Mouse (Mus musculus) myocyte (in vitro differentiated cells): ENCODE data around the gene Itga10. TPM values are rescaled to one million over a fixed set of nuclear protein-coding genes. Genes with fewer than 3 reads are reported as not detected.

Experiments
- H3K27me3 ChIP-seq: one replicate; pipeline ENCODE4 v1.6.1; 2011; ENCODE audit not compliant: control insufficient read depth, insufficient read depth, insufficient read length
- H3K36me3 ChIP-seq: one replicate; pipeline ENCODE4 v1.6.1; 2011; ENCODE audit not compliant: control insufficient read depth, insufficient read depth
- H3K4me2 ChIP-seq: one replicate; pipeline ENCODE4 v1.6.1; 2011; ENCODE audit warnings: low read depth, control low read depth
- H3K4me3 ChIP-seq: one replicate; pipeline ENCODE4 v1.5.1; 2011; ENCODE audit warnings: mild to moderate bottlenecking, control low read depth, moderate library complexity
- H3K79me2 ChIP-seq: one replicate; pipeline ENCODE4 v1.6.1; 2011; ENCODE audit not compliant: control insufficient read depth, insufficient read depth
- H3ac ChIP-seq: one replicate; pipeline ENCODE4 v1.6.1; 2011; ENCODE audit not compliant: control insufficient read depth, insufficient read length
- CEBPB ChIP-seq: IDR thresholded peaks from 2 replicates; pipeline ENCODE4 v1.6.1; 2011; ENCODE audit warnings: mild to moderate bottlenecking, moderate library complexity; ENCODE audit not compliant: poor library complexity, insufficient read depth, severe bottlenecking
- E2F4 ChIP-seq: IDR thresholded peaks from one replicate; pipeline ENCODE4 v1.6.1; 2011; ENCODE audit warnings: mild to moderate bottlenecking, control low read depth, moderate library complexity; ENCODE audit not compliant: insufficient read depth
- MAX ChIP-seq: IDR thresholded peaks from one replicate; pipeline ENCODE4 v1.6.1; 2011; ENCODE audit warnings: low read depth, mild to moderate bottlenecking, control low read depth
- MYOD1 ChIP-seq, 3 experiments: IDR thresholded peaks; one replicate each; pipeline ENCODE4 v1.6.1; 2011; ENCODE audit warnings: control low read depth in 2 of 3, low read depth in 2 of 3, mild to moderate bottlenecking in 2 of 3, moderate library complexity in 1 of 3; ENCODE audit not compliant: insufficient read length in 2 of 3, control insufficient read depth in 1 of 3
- MYOG ChIP-seq, 3 experiments: IDR thresholded peaks; one replicate each; pipeline ENCODE4 v1.6.1; 2011; ENCODE audit warnings: control low read depth in 2 of 3, low read depth in 2 of 3, mild to moderate bottlenecking in 2 of 3; ENCODE audit not compliant: insufficient read length in 2 of 3, control insufficient read depth in 1 of 3, insufficient read depth in 1 of 3
- POLR2A ChIP-seq: IDR thresholded peaks from one replicate; pipeline ENCODE4 v1.6.1; 2011; ENCODE audit warnings: low read depth, mild to moderate bottlenecking, control low read depth, moderate library complexity; ENCODE audit not compliant: insufficient read length
- POLR2AphosphoS2 ChIP-seq: IDR thresholded peaks from one replicate; pipeline ENCODE4 v1.6.1; 2011; ENCODE audit warnings: low read depth, control low read depth; ENCODE audit not compliant: insufficient read length
- REST ChIP-seq: IDR thresholded peaks from one replicate; pipeline ENCODE4 v1.6.1; 2011; ENCODE audit warnings: mild to moderate bottlenecking, control low read depth, moderate library complexity; ENCODE audit not compliant: insufficient read depth, insufficient read length
- SRF ChIP-seq: IDR thresholded peaks from one replicate; pipeline ENCODE4 v1.6.1; 2011; ENCODE audit warnings: low read depth; ENCODE audit not compliant: control insufficient read depth, insufficient read length
- TCF12 ChIP-seq: IDR thresholded peaks from one replicate; pipeline ENCODE4 v1.6.1; 2011; ENCODE audit warnings: mild to moderate bottlenecking, control low read depth; ENCODE audit not compliant: poor library complexity, insufficient read depth, severe bottlenecking
- TCF3 ChIP-seq: IDR thresholded peaks from one replicate; pipeline ENCODE4 v1.6.1; 2011; ENCODE audit warnings: low read depth, control low read depth; ENCODE audit not compliant: insufficient read length
- USF1 ChIP-seq: IDR thresholded peaks from one replicate; pipeline ENCODE4 v1.6.1; 2011; ENCODE audit warnings: low read depth, mild to moderate bottlenecking, control low read depth, moderate library complexity
- polyA plus RNA-seq: library from polyadenylated mRNA; unstranded; fragments of >200 nt; fragmentation: generic; extraction: Trizol; gene quantifications from one replicate; pipeline ENCODE4 v1.2.1, GENCODE M21; 2012; ENCODE audit warnings: missing spikeins

Itga10 gene
- polyA plus RNA-seq, 1 experiment, result 1.9 TPM

- Histone ChIP-seq H3K4me3 (peak overlapping the region; percentile 51), H3K27me3 (no peaks in the 10 kb centered on the region), H3K4me2 (peak overlapping the region; percentile 98), H3K79me2 (peaks cover 21% of the 10 kb centered on the region), H3ac (peak overlapping the region; percentile 50), H3K36me3 (peaks cover under 1% of the 10 kb centered on the region)
- TF ChIP-seq POLR2AphosphoS2 (peak; percentile 26), USF1 (no peak), POLR2A (peak; percentile 25)
Observed at GRCm38 (mm10) chr3:96598156-96599068, 47.0 kb upstream of the Itga10 start.

DNA sequence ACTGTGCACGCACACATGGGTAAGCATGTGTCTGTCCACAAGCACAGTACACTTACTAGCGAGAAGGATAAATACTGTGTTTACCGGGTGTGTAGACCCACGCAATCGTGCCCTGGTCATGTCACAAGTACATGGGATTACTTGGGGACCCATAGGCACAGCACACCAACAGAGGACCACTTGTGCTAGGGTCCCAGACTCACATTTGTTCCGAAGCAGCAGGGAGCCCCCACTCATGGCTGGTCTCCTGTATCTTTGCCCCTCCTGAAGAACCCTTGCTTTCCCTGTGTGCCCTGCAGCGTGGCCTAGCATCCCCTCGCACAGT is 46.4 kb upstream of the Itga10 start:
- no peak overlapping the region for H3ac ChIP-seq
- no peaks in the 10 kb centered on the region for H3K27me3 ChIP-seq
- H3K79me2 ChIP-seq, result peaks cover 27% of the 10 kb centered on the region
- H3K4me3 ChIP-seq, result peak overlapping the region; percentile 51
- H3K36me3 ChIP-seq, result peaks cover 6% of the 10 kb centered on the region
- TF ChIP-seq POLR2AphosphoS2, result no peak
- no peak for TF ChIP-seq TCF3
- no peak for TF ChIP-seq E2F4
- TF ChIP-seq POLR2A, result no peak
- no peak for TF ChIP-seq SRF
- no peak overlapping the region for H3K4me2 ChIP-seq

DNA sequence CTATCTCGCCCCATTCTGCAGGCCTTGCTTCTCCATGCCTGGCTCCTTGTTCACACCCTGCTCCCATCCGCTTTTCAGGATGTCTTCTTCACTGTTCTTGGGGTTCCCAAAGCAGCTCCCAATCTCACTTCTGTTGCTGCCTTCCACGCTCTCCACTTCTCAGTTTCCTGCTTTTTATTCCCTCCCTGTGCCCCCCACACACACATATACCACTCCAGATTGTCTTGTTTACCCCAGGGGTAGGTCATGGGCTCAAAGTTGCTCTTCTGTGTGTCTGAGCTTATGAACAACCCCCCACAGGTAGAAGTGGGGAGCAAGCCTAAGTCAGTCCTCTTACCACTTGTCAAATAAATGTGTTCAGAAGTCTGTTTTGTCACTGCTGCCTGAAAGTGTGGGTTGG is 46.0 kb upstream of the Itga10 start:
- H3K4me3 ChIP-seq, result no peak overlapping the region

DNA sequence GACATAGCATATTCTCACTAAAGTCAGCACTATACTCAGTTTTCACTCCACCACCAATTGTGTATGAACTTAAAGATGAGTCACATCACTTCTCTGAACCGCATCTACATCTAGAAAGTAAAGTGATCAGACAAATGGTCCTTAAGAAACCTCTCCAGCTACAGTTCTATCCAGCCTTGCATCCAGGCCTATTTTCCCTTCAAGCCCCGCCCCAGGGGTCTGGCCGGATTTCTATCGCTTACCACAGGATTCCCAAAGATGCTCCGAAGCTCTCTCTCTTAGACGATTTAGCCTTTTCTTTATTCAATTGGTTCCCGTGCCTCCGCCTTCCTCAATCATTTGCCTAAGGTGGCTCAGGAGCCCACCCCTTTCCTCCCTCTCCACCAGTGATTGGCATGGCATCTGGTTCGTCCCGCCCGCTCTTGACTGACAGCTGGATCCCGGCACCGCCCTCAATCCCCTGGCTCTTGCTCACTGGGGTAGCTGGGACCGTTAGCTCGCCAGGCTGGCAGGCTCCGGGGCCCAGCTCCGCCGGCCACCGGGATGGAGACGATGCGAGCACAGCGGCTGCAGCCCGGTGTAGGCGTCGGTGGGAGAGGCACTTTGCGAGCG is 44.6 kb upstream of the Itga10 start, which contains the start of gene Lix1l:
Gene Lix1l, plus strand, starts transcription at position 511 of the 612 bp plus-strand sequence.
- TF ChIP-seq SRF, result peak; percentile 48
- peak in 1 of 3 experiments; percentile 57 for TF ChIP-seq MYOG (IDR thresholded peaks at IDR 0.05; ENCODE audit: control insufficient read depth in 1 of 3, insufficient read depth in 1 of 3, insufficient read length in 2 of 3, low read depth in 2 of 3)
- TF ChIP-seq REST, result no peak
- TF ChIP-seq POLR2AphosphoS2, result peak; percentile 72
- TF ChIP-seq MYOD1 (IDR thresholded peaks at IDR 0.05; ENCODE audit: control insufficient read depth in 1 of 3, insufficient read length in 2 of 3, low read depth in 2 of 3), result peak in 2 of 3 experiments; percentile 54 to 66
- TF ChIP-seq TCF3, result no peak
- TF ChIP-seq POLR2A, result peak; percentile 87
- TF ChIP-seq CEBPB, result no peak
- peak within 1 kb of the TSS; percentile 48 for H3K4me3 ChIP-seq
- peak within 1 kb of the TSS; percentile 80 for H3ac ChIP-seq
- H3K36me3 ChIP-seq, result peaks cover 6% of the 10 kb centered on the region
- no peaks in the 10 kb centered on the region for H3K27me3 ChIP-seq
- H3K79me2 ChIP-seq, result peaks cover 44% of the 10 kb centered on the region
- H3K4me2 ChIP-seq, result peak within 1 kb of the TSS; percentile 98

More for the DNA sequence above, 46.0 kb upstream of the Itga10 start:
- no peak for TF ChIP-seq E2F4
- TF ChIP-seq TCF3, result no peak
- no peak for TF ChIP-seq POLR2AphosphoS2
- no peak for TF ChIP-seq USF1
- no peak for TF ChIP-seq REST
- TF ChIP-seq POLR2A, result no peak
- no peak for TF ChIP-seq MAX
- TF ChIP-seq CEBPB, result no peak
- no peak overlapping the region for H3K4me2 ChIP-seq
- H3ac ChIP-seq, result no peak overlapping the region
- H3K79me2 ChIP-seq, result peaks cover 31% of the 10 kb centered on the region
- no peaks in the 10 kb centered on the region for H3K27me3 ChIP-seq
- peaks cover 6% of the 10 kb centered on the region for H3K36me3 ChIP-seq

DNA sequence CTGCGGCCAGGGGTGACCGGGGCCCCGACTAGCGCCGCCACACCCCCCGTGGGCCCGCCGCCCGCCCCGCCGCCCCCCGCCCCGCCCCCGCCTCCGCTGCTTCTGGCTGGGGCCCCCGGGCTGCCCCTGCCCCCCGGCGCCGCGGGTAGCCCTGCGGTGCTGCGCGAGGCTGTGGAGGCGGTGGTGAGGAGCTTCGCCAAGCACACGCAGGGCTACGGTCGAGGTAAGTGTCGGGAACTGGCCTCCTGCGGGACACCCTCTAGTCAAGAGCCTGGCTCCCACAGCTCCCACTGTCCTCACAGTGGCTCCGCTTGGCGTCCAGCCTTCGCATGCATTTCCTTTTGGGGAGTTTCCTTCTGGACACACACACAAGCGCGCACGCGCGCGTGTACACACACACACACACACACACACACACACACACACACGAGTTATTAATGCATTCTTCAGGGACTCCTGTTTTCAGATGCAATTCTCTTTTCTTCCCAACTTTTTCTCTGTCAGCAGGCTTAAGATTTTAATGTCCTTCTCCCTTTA is 44.1 kb upstream of the Itga10 start:
- H3K36me3 ChIP-seq, result peaks cover 6% of the 10 kb centered on the region
- TF ChIP-seq MYOD1 (IDR thresholded peaks at IDR 0.05; ENCODE audit: control insufficient read depth in 1 of 3, insufficient read length in 2 of 3, low read depth in 2 of 3), result no peak
- peak; percentile 96 for TF ChIP-seq SRF
- no peak for TF ChIP-seq CEBPB
- TF ChIP-seq E2F4, result no peak
- peak; percentile 44 for TF ChIP-seq POLR2A
- no peak for TF ChIP-seq MAX
- TF ChIP-seq TCF3, result no peak
- no peak for TF ChIP-seq MYOG (IDR thresholded peaks at IDR 0.05; ENCODE audit: control insufficient read depth in 1 of 3, insufficient read depth in 1 of 3, insufficient read length in 2 of 3, low read depth in 2 of 3)
- TF ChIP-seq TCF12, result no peak
- peak; percentile 48 for TF ChIP-seq POLR2AphosphoS2
- no peak for TF ChIP-seq REST
- no peak for TF ChIP-seq USF1
- H3K79me2 ChIP-seq, result peaks cover 46% of the 10 kb centered on the region
- peak overlapping the region; percentile 98 for H3K4me2 ChIP-seq
- peak overlapping the region; percentile 48 for H3K4me3 ChIP-seq
- H3ac ChIP-seq, result peak overlapping the region; percentile 80
- no peaks in the 10 kb centered on the region for H3K27me3 ChIP-seq
